Mouse (Mus musculus): Measurements from ENCODE around the gene Hsd17b2. TPM values are rescaled to one million over a fixed set of nuclear protein-coding genes. Genes with fewer than 3 reads are reported as not detected.

Gene Hsd17b2
- polyA plus RNA-seq, 1 experiment from 2014 or later, result 0.32 TPM

GRCm38 (mm10) chr8:117678650-117679049, 23.1 kb upstream of the Hsd17b2 start:
- no peak for ATAC-seq (ENCODE audit: extremely low read depth, insufficient number of reproducible peaks, low FRiP score, low TSS enrichment)
- Histone ChIP-seq H3K27me3 (replicated peaks) (no peaks in the 10 kb centered on the region), H3K36me3 (no peaks in the 10 kb centered on the region), H3K4me3 (no peak overlapping the region), H3K9ac (no peak overlapping the region), H3K27ac (replicated peaks) (no peak overlapping the region), H3K4me2 (no peak overlapping the region), H3K4me1 (no peaks in the 10 kb centered on the region), H3K9me3 (no peaks in the 10 kb centered on the region)
- WGBS, result 70% methylated on average over 4 of the region's 4 CpGs

- Histone ChIP-seq H3K4me3 (no peak overlapping the region), H3K36me3 (no peaks in the 10 kb centered on the region), H3K27ac (replicated peaks) (no peak overlapping the region), H3K9me3 (no peaks in the 10 kb centered on the region), H3K27me3 (replicated peaks) (no peaks in the 10 kb centered on the region; the same call in 1 of the 2 replicates), H3K4me1 (no peaks in the 10 kb centered on the region), H3K9ac (no peak overlapping the region), H3K4me2 (no peak overlapping the region)
- ATAC-seq (ENCODE audit: extremely low read depth, insufficient number of reproducible peaks, low FRiP score, low TSS enrichment), result no peak
- WGBS, result 78% methylated on average over 10 of the region's 10 CpGs
These were observed 17.7 kb upstream of the Hsd17b2 start for GRCm38 (mm10) chr8:117683925-117684472.

GRCm38 (mm10) chr8:117684504-117684903, 17.2 kb upstream of the Hsd17b2 start:
- Histone ChIP-seq H3K27ac (replicated peaks) (no peak overlapping the region), H3K4me1 (no peaks in the 10 kb centered on the region), H3K9me3 (no peaks in the 10 kb centered on the region), H3K27me3 (replicated peaks) (no peaks in the 10 kb centered on the region; the same call in 1 of the 2 replicates), H3K36me3 (no peaks in the 10 kb centered on the region), H3K4me2 (no peak overlapping the region), H3K4me3 (no peak overlapping the region), H3K9ac (no peak overlapping the region)
- WGBS, result 63% methylated on average over 11 of the region's 11 CpGs
- no peak for ATAC-seq (ENCODE audit: extremely low read depth, insufficient number of reproducible peaks, low FRiP score, low TSS enrichment)

- Histone ChIP-seq H3K9ac (no peak overlapping the region), H3K36me3 (no peaks in the 10 kb centered on the region), H3K4me1 (no peaks in the 10 kb centered on the region), H3K27me3 (replicated peaks) (no peaks in the 10 kb centered on the region; the same call in 1 of the 2 replicates), H3K4me3 (no peak overlapping the region), H3K9me3 (no peaks in the 10 kb centered on the region), H3K4me2 (no peak overlapping the region), H3K27ac (replicated peaks) (no peak overlapping the region)
- 73% methylated on average over 7 of the region's 7 CpGs for WGBS
- no peak for ATAC-seq (ENCODE audit: extremely low read depth, insufficient number of reproducible peaks, low FRiP score, low TSS enrichment)
These were observed 13.8 kb upstream of the Hsd17b2 start for GRCm38 (mm10) chr8:117687890-117688289.

- H3K9me3 ChIP-seq, result no peaks in the 10 kb centered on the region
- no peaks in the 10 kb centered on the region; the same call in 1 of the 2 replicates for H3K27me3 ChIP-seq (replicated peaks)
- H3K4me3 ChIP-seq, result no peak overlapping the region
- H3K4me2 ChIP-seq, result no peak overlapping the region
- H3K4me1 ChIP-seq, result no peaks in the 10 kb centered on the region
- no peak overlapping the region for H3K27ac ChIP-seq (replicated peaks)
- WGBS, result 81% methylated on average over 4 of the region's 4 CpGs
- no peaks in the 10 kb centered on the region for H3K36me3 ChIP-seq
- no peak overlapping the region for H3K9ac ChIP-seq
- ATAC-seq (ENCODE audit: extremely low read depth, insufficient number of reproducible peaks, low FRiP score, low TSS enrichment), result no peak
These were observed 9.6 kb upstream of the Hsd17b2 start for GRCm38 (mm10) chr8:117692131-117692530.

GRCm38 (mm10) chr8:117695636-117696035, 6.1 kb upstream of the Hsd17b2 start:
- Histone ChIP-seq H3K9ac (no peak overlapping the region), H3K4me1 (no peaks in the 10 kb centered on the region), H3K4me2 (no peak overlapping the region), H3K36me3 (no peaks in the 10 kb centered on the region), H3K27me3 (replicated peaks) (no peaks in the 10 kb centered on the region), H3K27ac (replicated peaks) (no peak overlapping the region), H3K4me3 (no peak overlapping the region), H3K9me3 (peaks cover 4% of the 10 kb centered on the region; the same call in 1 of the 2 replicates)
- no peak for ATAC-seq (ENCODE audit: extremely low read depth, insufficient number of reproducible peaks, low FRiP score, low TSS enrichment)
- WGBS, result 70% methylated on average over 1 of the region's 1 CpGs

- H3K4me1 ChIP-seq, result no peaks in the 10 kb centered on the region
- H3K9me3 ChIP-seq, result peaks cover 4% of the 10 kb centered on the region; the same call in 1 of the 2 replicates
- no peak overlapping the region for H3K9ac ChIP-seq
- ATAC-seq (ENCODE audit: extremely low read depth, insufficient number of reproducible peaks, low FRiP score, low TSS enrichment), result no peak
- H3K27me3 ChIP-seq (replicated peaks), result no peaks in the 10 kb centered on the region
- no peaks in the 10 kb centered on the region for H3K36me3 ChIP-seq
- H3K4me3 ChIP-seq, result no peak overlapping the region
- WGBS, result 35% methylated on average over 5 of the region's 5 CpGs
- no peak overlapping the region for H3K27ac ChIP-seq (replicated peaks)
- no peak overlapping the region for H3K4me2 ChIP-seq
These were observed 4.5 kb upstream of the Hsd17b2 start for GRCm38 (mm10) chr8:117697248-117697647.

GRCm38 (mm10) chr8:117700699-117701098, 1.0 kb upstream of the Hsd17b2 start:
- Histone ChIP-seq H3K9ac (no peak overlapping the region), H3K4me1 (no peaks in the 10 kb centered on the region), H3K4me3 (no peak overlapping the region), H3K27ac (replicated peaks) (no peak overlapping the region), H3K27me3 (replicated peaks) (no peaks in the 10 kb centered on the region), H3K36me3 (no peaks in the 10 kb centered on the region), H3K9me3 (peaks cover 4% of the 10 kb centered on the region; the same call in 1 of the 2 replicates), H3K4me2 (no peak overlapping the region)
- 74% methylated on average over 8 of the region's 8 CpGs for WGBS
- ATAC-seq (ENCODE audit: extremely low read depth, insufficient number of reproducible peaks, low FRiP score, low TSS enrichment), result no peak

GRCm38 (mm10) chr8:117701246-117701645, 458 bp upstream of the Hsd17b2 start:
- peaks cover 4% of the 10 kb centered on the region; the same call in 1 of the 2 replicates for H3K9me3 ChIP-seq
- no peak overlapping the region for H3K9ac ChIP-seq
- H3K27ac ChIP-seq (replicated peaks), result no peak overlapping the region
- ATAC-seq (ENCODE audit: extremely low read depth, insufficient number of reproducible peaks, low FRiP score, low TSS enrichment), result no peak
- no peaks in the 10 kb centered on the region for H3K36me3 ChIP-seq
- no peaks in the 10 kb centered on the region for H3K27me3 ChIP-seq (replicated peaks)
- H3K4me1 ChIP-seq, result no peaks in the 10 kb centered on the region
- H3K4me2 ChIP-seq, result no peak overlapping the region
- no peak overlapping the region for H3K4me3 ChIP-seq
- 88% methylated on average over 8 of the region's 8 CpGs for WGBS

- no peak overlapping the region for H3K27ac ChIP-seq (replicated peaks)
- H3K9me3 ChIP-seq, result peaks cover 2% of the 10 kb centered on the region; the same call in 1 of the 2 replicates
- no peak overlapping the region for H3K4me2 ChIP-seq
- H3K4me1 ChIP-seq, result no peaks in the 10 kb centered on the region
- ATAC-seq (ENCODE audit: extremely low read depth, insufficient number of reproducible peaks, low FRiP score, low TSS enrichment), result no peak
- no peaks in the 10 kb centered on the region for H3K27me3 ChIP-seq (replicated peaks)
- 65% methylated on average over 10 of the region's 10 CpGs for WGBS
- H3K4me3 ChIP-seq, result no peak overlapping the region
- H3K9ac ChIP-seq, result no peak overlapping the region
- no peaks in the 10 kb centered on the region for H3K36me3 ChIP-seq
These were observed 997 bp downstream of the Hsd17b2 start for GRCm38 (mm10) chr8:117702701-117703100.

- no peaks in the 10 kb centered on the region for H3K36me3 ChIP-seq
These were observed 4.4 kb downstream of the Hsd17b2 start for GRCm38 (mm10) chr8:117706141-117706540.

GRCm38 (mm10) chr8:117712226-117712625, 10.5 kb downstream of the Hsd17b2 start:
- Histone ChIP-seq H3K36me3 (no peaks in the 10 kb centered on the region), H3K27ac (replicated peaks) (no peak overlapping the region), H3K9ac (no peak overlapping the region), H3K4me2 (no peak overlapping the region), H3K4me3 (no peak overlapping the region), H3K27me3 (replicated peaks) (no peaks in the 10 kb centered on the region), H3K4me1 (no peaks in the 10 kb centered on the region), H3K9me3 (no peaks in the 10 kb centered on the region)
- WGBS, result 43% methylated on average over 5 of the region's 5 CpGs
- no peak for ATAC-seq (ENCODE audit: extremely low read depth, insufficient number of reproducible peaks, low FRiP score, low TSS enrichment)

More at GRCm38 (mm10) chr8:117706141-117706540, 4.4 kb downstream of the Hsd17b2 start:
- H3K27ac ChIP-seq (replicated peaks), result no peak overlapping the region
- ATAC-seq (ENCODE audit: extremely low read depth, insufficient number of reproducible peaks, low FRiP score, low TSS enrichment), result no peak
- no peaks in the 10 kb centered on the region for H3K4me1 ChIP-seq
- no peak overlapping the region for H3K4me2 ChIP-seq
- H3K27me3 ChIP-seq (replicated peaks), result no peaks in the 10 kb centered on the region
- 68% methylated on average over 4 of the region's 4 CpGs for WGBS
- no peak overlapping the region for H3K4me3 ChIP-seq
- H3K9me3 ChIP-seq, result no peaks in the 10 kb centered on the region
- no peak overlapping the region for H3K9ac ChIP-seq
